In the genomic region with DNA sequence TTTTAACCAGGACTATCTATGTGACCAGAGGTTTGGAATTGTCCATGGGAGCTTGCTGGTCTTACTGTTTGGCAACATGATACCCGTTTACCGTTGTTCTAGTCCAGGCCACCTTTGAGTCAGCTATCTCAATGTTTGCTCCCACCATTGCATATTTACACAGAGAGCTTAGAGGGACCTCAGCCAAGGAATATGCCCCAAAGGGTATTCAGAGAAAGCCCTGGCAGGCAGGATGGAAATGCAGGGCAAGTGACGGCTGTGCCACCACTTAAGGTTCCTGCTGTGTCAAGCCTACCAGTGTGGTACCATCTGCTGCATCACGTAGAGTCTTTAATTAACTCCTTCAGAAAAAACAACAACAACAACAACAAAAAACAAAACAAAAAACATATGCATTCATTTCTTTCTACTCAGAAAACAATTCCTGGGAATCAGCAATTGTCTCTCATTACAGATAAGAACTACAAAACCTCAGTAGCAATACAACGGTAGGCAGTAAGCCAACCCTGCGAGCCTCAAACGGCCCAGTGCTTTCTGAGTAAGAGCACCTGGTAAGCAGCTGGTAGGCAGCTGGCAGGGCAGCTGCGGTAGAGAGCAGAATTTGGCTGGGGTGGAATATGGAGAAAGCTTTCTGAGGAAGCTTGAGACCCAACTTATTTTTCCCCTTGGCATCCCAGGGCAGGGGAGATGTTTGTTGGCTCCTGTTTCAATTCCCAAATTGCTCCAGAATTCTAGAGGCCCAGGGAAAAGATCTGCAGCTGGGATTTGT, we compare ENCODE assay signal across 19 mouse cellular contexts.
DNase-seq lines count a peak whose midpoint lies in the region; ATAC-seq and TF ChIP-seq lines count a peak whose summit lies in the region.
"Had no signal": no experiment of that assay in that cellular context is flagged by ENCODE, and none has a peak within 500 bp of the region (broad histone marks: within the 10 kb centered on the region; RNA-seq: fewer than 3 reads in every experiment).

No protein-coding gene starts in this region.

- H3K36me3 ChIP-seq in forebrain, postnatal 0 days (ENCODE audit: insufficient read depth), result no peaks in the 10 kb centered on the region
- no peaks in the 10 kb centered on the region for H3K36me3 ChIP-seq in forebrain, embryonic 13.5 days (ENCODE audit: poor library complexity, severe bottlenecking)
- H3K36me3 ChIP-seq in lung, embryonic 14.5 days (ENCODE audit: insufficient read depth), result no peaks in the 10 kb centered on the region
- H3K36me3 ChIP-seq: embryonic facial prominence, embryonic 15.5 days; heart, embryonic 13.5 days; liver, embryonic 13.5 days; midbrain, embryonic 12.5 days had no signal

- WGBS in forebrain, postnatal 0 days, result 65% methylated on average over 8 of the region's 8 CpGs
- 83% methylated on average over 8 of the region's 8 CpGs for WGBS in forebrain, embryonic 13.5 days
- WGBS in lung, embryonic 14.5 days, result 62% methylated on average over 8 of the region's 8 CpGs

- TF ChIP-seq POLR2A in brain, embryonic 14.5 days (IDR thresholded peaks at IDR 0.05; ENCODE audit: borderline replicate concordance, extremely low read depth, insufficient read depth, insufficient read length, poor library complexity, severe bottlenecking), result no peak

- no peaks in the 10 kb centered on the region for H3K9me3 ChIP-seq in forebrain, postnatal 0 days (ENCODE audit: low read length)
- H3K9me3 ChIP-seq in forebrain, embryonic 13.5 days (replicated peaks), result no peaks in the 10 kb centered on the region
- no peaks in the 10 kb centered on the region for H3K9me3 ChIP-seq in lung, embryonic 14.5 days (ENCODE audit: low read depth, low read length)
- H3K9me3 ChIP-seq: embryonic facial prominence, embryonic 15.5 days; heart, embryonic 13.5 days; midbrain, embryonic 12.5 days had no signal

- H3K4me2 ChIP-seq in forebrain, postnatal 0 days (ENCODE audit: low read depth), result no peak overlapping the region
- no peak overlapping the region for H3K4me2 ChIP-seq in forebrain, embryonic 13.5 days
- H3K4me2 ChIP-seq in lung, embryonic 14.5 days, result no peak overlapping the region
- H3K4me2 ChIP-seq: embryonic facial prominence, embryonic 15.5 days; heart, embryonic 13.5 days; liver, embryonic 13.5 days; midbrain, embryonic 12.5 days had no signal

- no peaks in the 10 kb centered on the region for H3K27me3 ChIP-seq in forebrain, postnatal 0 days (ENCODE audit: insufficient read depth, low read length)
- no peaks in the 10 kb centered on the region for H3K27me3 ChIP-seq in forebrain, embryonic 13.5 days
- no peaks in the 10 kb centered on the region for H3K27me3 ChIP-seq in lung, embryonic 14.5 days (ENCODE audit: insufficient read depth, low read length)
- H3K27me3 ChIP-seq: embryonic facial prominence, embryonic 15.5 days; heart, embryonic 13.5 days; liver, embryonic 13.5 days; midbrain, embryonic 12.5 days had no signal

- no peak for TF ChIP-seq CTCF in forebrain, postnatal 0 days (IDR thresholded peaks at IDR 0.05; ENCODE audit: low read depth)
- TF ChIP-seq CTCF in lung, embryonic 14.5 days (IDR thresholded peaks at IDR 0.05; ENCODE audit: low read depth), result no peak
- TF ChIP-seq CTCF in brain, embryonic 14.5 days (IDR thresholded peaks at IDR 0.05; ENCODE audit: borderline replicate concordance, extremely low read depth, insufficient read depth, insufficient read length), result no peak

- peak; percentile 19 for DNase-seq in forebrain, postnatal 0 days
- DNase-seq in lung, embryonic 14.5 days, result peak; percentile 55
- no peak for DNase-seq in lung, adult 18-20 months
- peak; percentile 33 for DNase-seq in brain, embryonic 14.5 days (ENCODE audit: low read depth)
- DNase-seq in lung, postnatal 25 days (ENCODE audit: low spot score), result peak; percentile 13
- DNase-seq: adrenal gland, postnatal 36 days; B cell, adult 2 months; cerebellum, adult 9-10 months; kidney, adult 2 months; kidney, postnatal 10 days; liver, embryonic 13.5 days; thymus, adult 2 months had no signal

- H3K4me3 ChIP-seq in forebrain, postnatal 0 days (ENCODE audit: low read depth, low read length), result no peak overlapping the region
- no peak overlapping the region for H3K4me3 ChIP-seq in forebrain, embryonic 13.5 days
- no peak overlapping the region for H3K4me3 ChIP-seq in lung, embryonic 14.5 days (ENCODE audit: low read depth, low read length)
- H3K4me3 ChIP-seq: embryonic facial prominence, embryonic 15.5 days; heart, embryonic 13.5 days; layer of hippocampus, adult 2 months; liver, embryonic 13.5 days; midbrain, embryonic 12.5 days; myocyte had no signal

- H3K4me1 ChIP-seq in forebrain, postnatal 0 days (ENCODE audit: insufficient read depth), result no peaks in the 10 kb centered on the region
- no peaks in the 10 kb centered on the region for H3K4me1 ChIP-seq in forebrain, embryonic 13.5 days
- H3K4me1 ChIP-seq in lung, embryonic 14.5 days (ENCODE audit: insufficient read depth), result no peaks in the 10 kb centered on the region
- H3K4me1 ChIP-seq: embryonic facial prominence, embryonic 15.5 days; heart, embryonic 13.5 days; liver, embryonic 13.5 days; midbrain, embryonic 12.5 days had no signal

- no peak overlapping the region for H3K27ac ChIP-seq in forebrain, postnatal 0 days (ENCODE audit: low read depth, low read length)
- H3K27ac ChIP-seq in forebrain, embryonic 13.5 days, result no peak overlapping the region
- no peak overlapping the region for H3K27ac ChIP-seq in lung, embryonic 14.5 days (ENCODE audit: low read depth)
- H3K27ac ChIP-seq: embryonic facial prominence, embryonic 15.5 days; heart, embryonic 13.5 days; layer of hippocampus, adult 2 months; liver, embryonic 13.5 days; midbrain, embryonic 12.5 days had no signal

- peak; percentile 36; the same call in 1 of the 2 replicates for ATAC-seq in forebrain, postnatal 0 days
- ATAC-seq in forebrain, embryonic 13.5 days, result no peak
- no peak for ATAC-seq in lung, embryonic 14.5 days (ENCODE audit: insufficient read depth)
- no peak for ATAC-seq in activated CD4-positive, CD25-positive, alpha-beta regulatory T cell, adult 4 months

- H3K9ac ChIP-seq in forebrain, postnatal 0 days, result no peak overlapping the region
- no peak overlapping the region for H3K9ac ChIP-seq in forebrain, embryonic 13.5 days
- no peak overlapping the region for H3K9ac ChIP-seq in lung, embryonic 14.5 days
- H3K9ac ChIP-seq: embryonic facial prominence, embryonic 15.5 days; heart, embryonic 13.5 days; liver, embryonic 13.5 days; midbrain, embryonic 12.5 days had no signal

Comparison
In these comparisons a context has a peak if more than half of its experiments do, and no peak if none do; other contexts are left out.
1. DNase-seq: peak in forebrain, postnatal 0 days (single experiment), lung, embryonic 14.5 days (single experiment), brain, embryonic 14.5 days (single experiment) and lung, postnatal 25 days (single experiment); none in lung, adult 18-20 months (0 of 2).